Mouse (Mus musculus) C2C12 (cell line): ENCODE data around the gene Ebna1bp2.

Source experiments
- CEBPB ChIP-seq: IDR thresholded peaks from one replicate; pipeline ENCODE4 v1.6.1; 2011; ENCODE audit warnings: low read depth, mild to moderate bottlenecking, control low read depth, moderate library complexity
- CTCF ChIP-seq: IDR thresholded peaks from one replicate; pipeline ENCODE4 v1.5.1; 2011; ENCODE audit not compliant: control insufficient read depth, insufficient read depth, insufficient read length
- MAX ChIP-seq: IDR thresholded peaks from one replicate; pipeline ENCODE4 v1.6.1; 2011; ENCODE audit warnings: mild to moderate bottlenecking, control low read depth
- MYOD1 ChIP-seq: IDR thresholded peaks from one replicate; pipeline ENCODE4 v1.6.1; 2011; ENCODE audit warnings: low read depth; ENCODE audit not compliant: control insufficient read depth, insufficient read length
- MYOG ChIP-seq: IDR thresholded peaks from one replicate; pipeline ENCODE4 v1.6.1; 2011; ENCODE audit not compliant: control insufficient read depth, insufficient read length; ENCODE audit errors: extremely low read depth
- USF1 ChIP-seq: IDR thresholded peaks from one replicate; pipeline ENCODE4 v1.6.1; 2011; ENCODE audit warnings: low read depth, mild to moderate bottlenecking, control low read depth, moderate library complexity

GRCm38 (mm10) chr4:118604065-118604464, 16.5 kb upstream of the Ebna1bp2 start:
- TF ChIP-seq CTCF (no peak), MYOG (no peak), USF1 (no peak), CEBPB (no peak), MYOD1 (no peak), MAX (no peak)
